Mouse (Mus musculus) kidney, adult 2 months (tissue): Measurements from ENCODE around the gene Bsg.

Experiments
- CTCF ChIP-seq: fragments of 200-500 bp; conservative IDR thresholded peaks from 2 replicates; pipeline ENCODE4 v1.5.1; 2011; ENCODE audit warnings: low read depth, mild to moderate bottlenecking, control low read depth, low read length, moderate library complexity, mixed read lengths; ENCODE audit not compliant: insufficient read depth, insufficient read length
- POLR2A ChIP-seq: fragments of 200-500 bp; IDR thresholded peaks from one replicate; pipeline ENCODE4 v1.6.1; 2011; ENCODE audit warnings: low read depth, low read length, control low read depth

- TF ChIP-seq POLR2A (no peak), CTCF (no peak)
Measured at GRCm38 (mm10) chr10:79746774-79747151, 42.5 kb downstream of the Bsg start.
